Mouse (Mus musculus) liver, postnatal 0 days (tissue): ENCODE results near the gene Il17re.

Experiments used
- CTCF ChIP-seq: sonication (generic); IDR thresholded peaks from 2 replicates; pipeline ENCODE4 v1.5.1; 2016; ENCODE audit warnings: antibody characterized with exemption, low read depth
- EP300 ChIP-seq: IDR thresholded peaks from 2 replicates; pipeline ENCODE4 v1.6.1; 2016; ENCODE audit warnings: antibody characterized with exemption, low read depth, mild to moderate bottlenecking

DNA sequence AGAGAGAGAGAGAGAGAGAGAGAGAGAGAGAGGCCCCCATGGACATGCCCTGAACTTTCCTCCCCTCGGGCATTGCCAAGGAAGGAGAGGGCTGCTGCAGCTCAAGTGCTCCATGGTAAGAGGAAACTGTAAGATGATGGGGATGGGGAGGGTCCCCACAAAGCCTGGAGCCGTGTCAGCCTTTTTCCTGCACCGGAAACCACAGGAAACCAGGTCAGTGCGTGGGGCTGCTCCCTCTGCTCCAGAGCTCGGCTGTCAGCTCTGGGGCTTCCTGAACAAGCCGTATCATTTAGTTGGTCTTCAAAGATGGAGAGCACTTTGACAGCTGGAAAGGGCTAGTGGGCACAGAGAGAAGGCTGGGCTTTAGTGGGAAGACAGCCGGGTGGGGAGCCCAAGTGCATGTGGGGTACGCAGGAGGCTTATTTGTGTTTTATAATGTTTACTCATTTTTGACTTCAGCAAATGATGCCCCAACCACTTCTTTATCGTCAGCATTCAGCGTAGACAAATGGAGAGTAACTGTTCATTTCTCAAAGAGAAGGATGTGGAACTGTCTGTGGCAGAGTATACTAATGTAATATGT lies at the start of gene Il17re:
- TF ChIP-seq CTCF = no peak
- no peak for TF ChIP-seq EP300
